Mouse (Mus musculus) thymus, adult 2 months (tissue): ENCODE data around the gene Ube2d1. TPM values are rescaled to one million over a fixed set of nuclear protein-coding genes. Genes with fewer than 3 reads are reported as not detected.

ENCODE experiments used
- DNase-seq: peaks from one replicate; pipeline ENCODE4 v3.0.0; 2021
- H3K27ac ChIP-seq: fragments of 200-500 bp; 2 replicates; pipeline ENCODE4 v1.5.1; 2012; ENCODE audit warnings: low read length, control low read depth; ENCODE audit not compliant: control insufficient read depth, insufficient read depth
- H3K27me3 ChIP-seq: fragments of 200-500 bp; 2 replicates; pipeline ENCODE4 v1.6.1; 2012; ENCODE audit warnings: mild to moderate bottlenecking, low read length, moderate library complexity, mixed read lengths; ENCODE audit not compliant: control insufficient read depth, insufficient read depth
- H3K36me3 ChIP-seq: fragments of 200-500 bp; 2 replicates; pipeline ENCODE4 v1.6.1; 2012; ENCODE audit warnings: mild to moderate bottlenecking, low read length, moderate library complexity; ENCODE audit not compliant: control insufficient read depth, insufficient read depth
- H3K4me1 ChIP-seq: fragments of 200-500 bp; replicated peaks from 2 replicates; pipeline ENCODE4 v1.6.1; 2012; ENCODE audit warnings: low read length; ENCODE audit not compliant: control insufficient read depth, insufficient read depth
- H3K4me3 ChIP-seq: fragments of 200-500 bp; 2 replicates; pipeline ENCODE4 v1.5.1; 2012; ENCODE audit warnings: mild to moderate bottlenecking, low read length, control low read depth, moderate library complexity; ENCODE audit not compliant: control insufficient read depth, insufficient read depth
- CTCF ChIP-seq: fragments of 200-500 bp; IDR thresholded peaks from 2 replicates; pipeline ENCODE4 v1.5.1; 2012; ENCODE audit warnings: mild to moderate bottlenecking, control low read depth, low read length, moderate library complexity, borderline replicate concordance; ENCODE audit not compliant: control insufficient read depth, poor library complexity, insufficient read depth; ENCODE audit errors: extremely low read depth
- POLR2A ChIP-seq: fragments of 200-500 bp; IDR thresholded peaks from 2 replicates; pipeline ENCODE4 v1.6.1; 2012; ENCODE audit warnings: mild to moderate bottlenecking, low read length, control low read depth, moderate library complexity; ENCODE audit not compliant: control insufficient read depth, poor library complexity, insufficient read depth; ENCODE audit errors: extremely low read depth
- WGBS: fragments of 180-500 bp; shearing (Covaris S2); methylation state at CpG from one replicate; pipeline ENCODE4 v1.1.7; 2018; 5-methylcytosine and 5-hydroxymethylcytosine counted together
- polyA plus RNA-seq: library from polyadenylated mRNA; depleted of rRNA; stranded (reverse); fragments of >200 nt; gene quantifications from 2 replicates; pipeline ENCODE4 v1.2.3, GENCODE M21; 2012

The Ube2d1 gene
- polyA plus RNA-seq, 1 experiment, result 90.4 TPM

DNA sequence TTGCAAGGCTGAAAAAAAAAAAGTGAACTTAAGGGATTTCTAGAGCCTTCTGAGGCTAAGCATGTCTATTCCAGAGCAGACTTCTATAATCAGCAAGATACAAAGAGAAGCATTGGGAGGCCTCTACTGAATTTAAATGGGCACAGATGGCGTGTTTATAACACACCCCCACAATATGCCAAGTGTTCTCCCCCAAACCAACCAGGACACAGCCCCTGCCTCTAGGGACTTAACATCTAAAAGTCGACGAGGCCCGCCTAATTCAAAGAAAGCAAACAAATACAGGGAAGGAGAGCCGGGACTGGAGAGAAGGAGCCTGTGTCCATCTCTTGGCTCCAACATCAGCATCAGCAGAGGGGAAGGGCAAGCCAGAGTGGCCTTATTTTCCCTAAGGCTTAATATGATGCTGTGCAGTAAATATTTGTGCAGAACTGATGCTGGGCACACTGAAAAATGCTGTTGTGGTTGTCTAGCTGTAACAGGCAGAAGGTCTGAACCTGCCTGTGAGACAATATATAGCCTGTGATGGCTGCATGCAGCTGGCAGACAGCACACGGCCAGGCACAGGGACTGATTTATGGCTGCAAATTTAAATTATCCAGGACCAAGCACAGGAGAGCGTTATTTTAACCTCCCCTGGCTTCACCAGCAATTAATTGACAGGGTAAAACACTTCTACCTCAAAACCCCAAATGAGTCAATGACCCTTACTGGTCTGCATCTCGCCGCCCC, 11.9 kb downstream of the Ube2d1 start:
- H3K27me3 ChIP-seq, result no peaks in the 10 kb centered on the region
- DNase-seq, result no peak
- 93% methylated on average over 9 of the region's 9 CpGs for WGBS
- no peaks in the 10 kb centered on the region for H3K36me3 ChIP-seq
- H3K27ac ChIP-seq, result no peak overlapping the region
- H3K4me3 ChIP-seq, result no peak overlapping the region
- TF ChIP-seq POLR2A (no peak), CTCF (no peak)
- no peaks in the 10 kb centered on the region for H3K4me1 ChIP-seq

- Histone ChIP-seq H3K4me3 (no peak overlapping the region), H3K36me3 (no peaks in the 10 kb centered on the region), H3K27ac (no peak overlapping the region), H3K4me1 (peaks cover 11% of the 10 kb centered on the region; the same call in 1 of the 2 replicates), H3K27me3 (no peaks in the 10 kb centered on the region)
- 98% methylated on average over 2 of the region's 2 CpGs for WGBS
- TF ChIP-seq POLR2A (no peak), CTCF (no peak)
- no peak for DNase-seq
These were observed 17.1 kb downstream of the Ube2d1 start for GRCm38 (mm10) chr10:71267973-71268372.

DNA sequence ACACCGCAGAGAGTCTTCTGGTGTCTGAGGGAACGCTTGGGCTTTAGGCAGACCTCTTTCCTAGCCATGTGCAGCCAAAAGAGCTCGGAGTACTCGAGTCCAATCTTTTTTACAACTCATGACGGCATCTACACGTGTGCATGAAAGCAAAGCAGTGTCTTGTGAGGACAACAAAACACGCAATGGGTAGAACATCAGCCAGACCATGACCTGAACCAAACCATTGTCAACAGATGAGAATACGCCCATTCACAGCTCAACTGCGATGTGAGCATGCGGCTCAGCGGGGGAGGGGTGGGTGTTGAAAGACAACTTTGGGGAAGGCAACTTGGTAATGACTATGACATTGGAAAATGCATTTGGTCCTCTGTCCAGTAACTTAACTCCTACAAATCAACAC, 17.6 kb downstream of the Ube2d1 start:
- Histone ChIP-seq H3K27me3 (no peaks in the 10 kb centered on the region), H3K4me1 (peaks cover 11% of the 10 kb centered on the region; the same call in 1 of the 2 replicates), H3K27ac (no peak overlapping the region), H3K36me3 (no peaks in the 10 kb centered on the region), H3K4me3 (no peak overlapping the region)
- no peak for DNase-seq
- WGBS, result 93% methylated on average over 11 of the region's 11 CpGs
- TF ChIP-seq POLR2A (no peak), CTCF (no peak)

DNA sequence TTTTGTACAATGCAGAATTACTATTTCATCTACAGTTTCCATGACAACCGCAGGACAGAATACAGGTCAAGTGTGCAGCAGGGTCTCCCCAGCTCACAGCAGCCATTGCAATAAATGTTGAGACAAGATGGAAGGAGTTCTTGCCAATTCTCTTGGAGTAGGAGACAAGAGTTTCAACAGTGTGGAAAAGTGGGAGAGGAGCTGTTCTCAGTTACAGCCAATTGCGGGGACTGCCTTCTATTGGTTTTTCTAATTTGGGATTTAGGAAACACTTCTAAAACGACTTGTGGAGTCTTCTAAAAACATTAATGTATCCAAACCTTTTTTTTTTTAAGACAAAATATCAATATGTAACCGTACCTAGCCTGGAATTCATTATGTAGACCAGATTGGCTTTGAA, 20.0 kb downstream of the Ube2d1 start:
- H3K4me3 ChIP-seq, result no peak overlapping the region
- peaks cover 4% of the 10 kb centered on the region; the same call in 1 of the 2 replicates for H3K36me3 ChIP-seq
- DNase-seq, result no peak
- 93% methylated on average over 4 of the region's 4 CpGs for WGBS
- H3K4me1 ChIP-seq, result peaks cover 11% of the 10 kb centered on the region; the same call in 1 of the 2 replicates
- no peaks in the 10 kb centered on the region for H3K27me3 ChIP-seq
- H3K27ac ChIP-seq, result no peak overlapping the region
- TF ChIP-seq POLR2A (no peak), CTCF (no peak)

DNA sequence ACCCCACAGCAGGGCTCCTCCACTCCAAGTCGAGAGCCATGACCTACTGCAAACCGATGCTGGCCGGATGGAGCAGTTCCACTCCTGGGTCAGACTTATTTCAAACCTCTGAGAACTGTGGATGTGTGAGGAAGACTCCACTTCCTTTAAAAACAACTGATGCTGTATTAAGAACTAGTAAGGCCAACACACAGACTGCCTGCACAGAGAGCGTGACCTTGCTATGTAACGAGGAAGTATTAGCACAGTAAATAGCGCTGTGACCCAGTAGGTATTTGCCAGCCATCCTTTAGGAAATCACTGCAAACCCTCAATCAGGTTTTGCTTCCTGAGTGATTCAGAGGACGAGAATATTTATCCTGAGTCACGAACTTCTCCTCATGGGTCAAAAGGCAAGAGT, 23.4 kb downstream of the Ube2d1 start:
- TF ChIP-seq POLR2A (no peak), CTCF (no peak)
- no peak overlapping the region for H3K27ac ChIP-seq
- H3K27me3 ChIP-seq, result no peaks in the 10 kb centered on the region
- WGBS, result 92% methylated on average over 8 of the region's 8 CpGs
- no peak for DNase-seq
- H3K36me3 ChIP-seq, result peaks cover 24% of the 10 kb centered on the region
- no peak overlapping the region for H3K4me3 ChIP-seq
- H3K4me1 ChIP-seq, result peaks cover 11% of the 10 kb centered on the region; the same call in 1 of the 2 replicates

GRCm38 (mm10) chr10:71258943-71259342, 26.1 kb downstream of the Ube2d1 start:
- Histone ChIP-seq H3K4me3 (no peak overlapping the region), H3K27ac (no peak overlapping the region), H3K4me1 (peaks cover 3% of the 10 kb centered on the region; the same call in 1 of the 2 replicates), H3K36me3 (peaks cover 45% of the 10 kb centered on the region), H3K27me3 (no peaks in the 10 kb centered on the region)
- WGBS, result 92% methylated on average over 5 of the region's 5 CpGs
- no peak for DNase-seq
- no peak for TF ChIP-seq CTCF
- TF ChIP-seq POLR2A, result no peak

- Histone ChIP-seq H3K36me3 (peaks cover 45% of the 10 kb centered on the region), H3K4me3 (no peak overlapping the region), H3K27me3 (no peaks in the 10 kb centered on the region), H3K27ac (no peak overlapping the region), H3K4me1 (no peaks in the 10 kb centered on the region)
- 94% methylated on average over 8 of the region's 8 CpGs for WGBS
- TF ChIP-seq POLR2A, result no peak
- TF ChIP-seq CTCF, result no peak
- no peak for DNase-seq
These were observed 26.5 kb downstream of the Ube2d1 start for GRCm38 (mm10) chr10:71258516-71258915.
